8 mouse cellular contexts compared by ENCODE assay signal in the genomic region with DNA sequence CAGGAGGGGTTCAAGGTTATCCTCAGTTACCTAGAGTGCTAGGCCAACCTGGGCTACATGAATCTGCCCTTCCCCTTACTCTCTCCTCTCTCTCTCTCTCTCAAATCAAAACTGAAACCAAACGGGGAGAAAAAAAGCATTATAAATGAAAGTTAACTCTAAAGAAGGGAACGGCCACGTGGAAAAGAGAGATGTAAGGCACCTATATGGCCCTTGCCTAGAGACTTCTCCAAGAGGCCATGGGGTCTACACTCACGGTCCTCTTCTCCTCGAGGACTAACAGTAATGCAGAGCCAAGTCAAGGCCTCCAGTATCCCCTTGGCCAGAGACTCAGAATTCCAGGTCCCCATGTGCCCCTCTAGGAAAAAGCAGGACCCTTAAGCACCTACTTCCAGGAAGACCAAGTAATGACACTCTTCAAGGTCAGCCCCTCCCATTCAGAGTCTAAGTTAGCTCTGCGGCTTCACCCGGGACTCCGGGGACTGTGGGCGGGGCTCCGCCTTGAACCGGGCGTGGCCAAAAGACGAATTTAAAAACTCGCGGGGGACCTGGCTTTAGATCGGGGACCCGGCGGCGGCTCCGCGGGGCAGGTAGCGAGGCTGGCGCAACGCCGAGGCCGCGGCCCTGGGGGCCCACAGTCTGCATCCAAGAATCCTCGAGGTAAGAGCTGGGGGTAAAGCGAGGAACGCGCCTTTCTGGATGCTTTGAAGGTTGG. TPM values are rescaled to one million over a fixed set of nuclear protein-coding genes. Genes with fewer than 3 reads are reported as not detected.
DNase-seq lines count a peak whose midpoint lies in the region; ATAC-seq and TF ChIP-seq lines count a peak whose summit lies in the region.

A gene (plus strand): TSS at position 558 of the 715 bp plus-strand sequence.

- peak; percentile 53 for ATAC-seq in liver, embryonic 11.5 days (replicated peaks; ENCODE audit: low FRiP score)
- ATAC-seq in midbrain, postnatal 0 days (ENCODE audit: low FRiP score): peak; percentile 26; the same call in 1 of the 2 replicates
- ATAC-seq in stomach, embryonic 16.5 days (ENCODE audit: insufficient read depth, low FRiP score): peak; percentile 51; the same call in 1 of the 2 replicates

- no peak for TF ChIP-seq CTCF in midbrain, postnatal 0 days (IDR thresholded peaks at IDR 0.05)

- no peak within 1 kb of the TSS for H3K27ac ChIP-seq in liver, embryonic 11.5 days (ENCODE audit: low read depth, low read length)
- H3K27ac ChIP-seq in midbrain, postnatal 0 days (ENCODE audit: low read depth, low read length): peak within 1 kb of the TSS; percentile 69
- peak within 1 kb of the TSS; percentile 61 for H3K27ac ChIP-seq in stomach, embryonic 16.5 days (ENCODE audit: low read length)

- no peaks in the 10 kb centered on the region for H3K9me3 ChIP-seq in liver, embryonic 11.5 days (ENCODE audit: control insufficient read depth, low read length)
- no peaks in the 10 kb centered on the region for H3K9me3 ChIP-seq in midbrain, postnatal 0 days (ENCODE audit: low read length)
- no peaks in the 10 kb centered on the region for H3K9me3 ChIP-seq in stomach, embryonic 16.5 days (replicated peaks; ENCODE audit: control insufficient read depth, low read length)

- H3K36me3 ChIP-seq in liver, embryonic 11.5 days (ENCODE audit: control insufficient read depth, insufficient read depth, low read length): peaks cover 7% of the 10 kb centered on the region; the same call in 1 of the 2 replicates
- peaks cover 12% of the 10 kb centered on the region for H3K36me3 ChIP-seq in midbrain, postnatal 0 days (ENCODE audit: insufficient read depth, low read length)
- H3K36me3 ChIP-seq in stomach, embryonic 16.5 days (ENCODE audit: control insufficient read depth, insufficient read depth, low read length): no peaks in the 10 kb centered on the region

- H3K27me3 ChIP-seq in liver, embryonic 11.5 days (replicated peaks; ENCODE audit: control insufficient read depth, insufficient read depth, low read length): no peaks in the 10 kb centered on the region
- H3K27me3 ChIP-seq in midbrain, postnatal 0 days (ENCODE audit: insufficient read depth, low read length): no peaks in the 10 kb centered on the region
- no peaks in the 10 kb centered on the region for H3K27me3 ChIP-seq in stomach, embryonic 16.5 days (ENCODE audit: control insufficient read depth, insufficient read depth, low read length)

- H3K4me3 ChIP-seq in liver, embryonic 11.5 days (ENCODE audit: low read depth, low read length): peak within 1 kb of the TSS; percentile 48
- H3K4me3 ChIP-seq in midbrain, postnatal 0 days (ENCODE audit: low read depth, low read length): peak within 1 kb of the TSS; percentile 50
- H3K4me3 ChIP-seq in stomach, embryonic 16.5 days (replicated peaks; ENCODE audit: low read length): peak within 1 kb of the TSS; percentile 68

- peak within 1 kb of the TSS; percentile 74 for H3K4me2 ChIP-seq in liver, embryonic 11.5 days
- H3K4me2 ChIP-seq in midbrain, postnatal 0 days (ENCODE audit: low read depth, low read length, poor library complexity, severe bottlenecking): peak within 1 kb of the TSS; percentile 81
- H3K4me2 ChIP-seq in stomach, embryonic 16.5 days (ENCODE audit: low read depth, low read length): peak within 1 kb of the TSS; percentile 98

- H3K9ac ChIP-seq in liver, embryonic 11.5 days (ENCODE audit: low read depth, low read length): peak within 1 kb of the TSS; percentile 50
- H3K9ac ChIP-seq in midbrain, postnatal 0 days (replicated peaks; ENCODE audit: low read length, poor library complexity, severe bottlenecking): peak within 1 kb of the TSS; percentile 69
- peak within 1 kb of the TSS; percentile 75 for H3K9ac ChIP-seq in stomach, embryonic 16.5 days (ENCODE audit: low read length)

- WGBS in liver, embryonic 11.5 days: 8% methylated on average over 31 of the region's 31 CpGs
- 10% methylated on average over 31 of the region's 31 CpGs for WGBS in midbrain, postnatal 0 days
- WGBS in stomach, embryonic 16.5 days: 9% methylated on average over 31 of the region's 31 CpGs

- DNase-seq in right cerebral cortex, postnatal 10 days (ENCODE audit: low spot score in 2 of 2): peak; percentile 64 to 73
- no peak for DNase-seq in right cerebral cortex, postnatal 4 days
- peak; percentile 78 for DNase-seq in cerebellum, adult 9-10 months
- DNase-seq in gastrocnemius, postnatal 10 days: peak; percentile 44
- peak; percentile 97 for DNase-seq in induced T-regulatory cell, adult 2 months (ENCODE audit: low read depth)
- DNase-seq in liver, embryonic 11.5 days (ENCODE audit: low spot score): peak; percentile 70
- no peak for DNase-seq in midbrain, postnatal 0 days (ENCODE audit: low spot score)

- H3K4me1 ChIP-seq in liver, embryonic 11.5 days (replicated peaks; ENCODE audit: control insufficient read depth, insufficient read depth, low read length): 0 out of 2 replicates have a peak, but pooled peaks cover 5% of the 10 kb centered on the region
- no peaks in the 10 kb centered on the region; the same call in 1 of the 2 replicates for H3K4me1 ChIP-seq in midbrain, postnatal 0 days (ENCODE audit: insufficient read depth, low read length)
- no peaks in the 10 kb centered on the region for H3K4me1 ChIP-seq in stomach, embryonic 16.5 days (ENCODE audit: control insufficient read depth, insufficient read depth, low read length)

RNA-seq across cellular contexts. Expression of the gene that starts here (rescaled TPM):
- under 1 TPM; 0.14 to 0.45 TPM for total RNA-seq in gastrocnemius, postnatal 10 days (2021)
- polyA plus RNA-seq in liver, embryonic 11.5 days (2014; fragmentation: Nextera tagmentation; extraction: Ambion mirVana): 1.8 and 3.6 TPM in 2 replicates
- 2.1 and 2.2 TPM in 2 replicates for total RNA-seq in midbrain, postnatal 0 days (2014; rRNA removed)
- 2.2 and 2.8 TPM in 2 replicates for polyA plus RNA-seq in midbrain, postnatal 0 days (2015; fragmentation: Nextera tagmentation; extraction: Ambion mirVana)
- polyA plus RNA-seq in stomach, embryonic 16.5 days (2015; fragmentation: Nextera tagmentation; extraction: Ambion mirVana): 1.5 and 2.0 TPM in 2 replicates

Comparison
In these comparisons a context has a peak if more than half of its experiments do, and no peak if none do; other contexts are left out.
1. DNase-seq: peak in right cerebral cortex, postnatal 10 days (2 of 2), cerebellum, adult 9-10 months (single experiment), induced T-regulatory cell, adult 2 months (single experiment) and liver, embryonic 11.5 days (single experiment); none in right cerebral cortex, postnatal 4 days (single experiment) and midbrain, postnatal 0 days (single experiment).
2. Peak in DNase-seq in gastrocnemius, postnatal 10 days; RNA of the gene not detected or under 1 TPM.
3. Peak in every context shown above with its lines, with median percentiles within 50 percentile points of each other: ATAC-seq, H3K4me2 ChIP-seq, H3K4me3 ChIP-seq and H3K9ac ChIP-seq.